Mouse (Mus musculus) heart, adult 2 months (tissue): ENCODE measurements around the gene Fbxo34.

ENCODE experiments used
- CTCF ChIP-seq: fragments of 200-600 bp; IDR thresholded peaks from 2 replicates; pipeline ENCODE4 v1.8.1; 2022; ENCODE audit warnings: antibody characterized with exemption, mild to moderate bottlenecking, moderate library complexity
- POLR2A ChIP-seq: fragments of 200-500 bp; IDR thresholded peaks from 2 replicates; pipeline ENCODE4 v1.6.1; 2011; ENCODE audit warnings: mild to moderate bottlenecking, low read depth, low read length, control low read depth; ENCODE audit not compliant: insufficient read depth

GRCm38 (mm10) chr14:47581280-47581679 lies 131.1 kb downstream of the Fbxo34 start:
- TF ChIP-seq POLR2A (no peak), CTCF (no peak)
